Mouse (Mus musculus) neural tube, embryonic 14.5 days (tissue): ENCODE results near the gene Rhoj. TPM values are rescaled to one million over a fixed set of nuclear protein-coding genes. Genes with fewer than 3 reads are reported as not detected.

Source experiments
- ATAC-seq: fragments of 200-750 bp; cut with Nextera tagmentation; 2 replicates; pipeline ENCODE4 v1.8.0; 2017; ENCODE audit warnings: low read depth, mild to moderate bottlenecking, moderate TSS enrichment, moderate library complexity
- H3K27ac ChIP-seq: fragments of 300-500 bp; sonication (generic); 2 replicates; pipeline ENCODE4 v1.5.1; 2014; ENCODE audit warnings: low read depth, mild to moderate bottlenecking, control low read depth, low read length, moderate library complexity, mixed read lengths
- H3K27me3 ChIP-seq: fragments of 300-500 bp; sonication (generic); 2 replicates; pipeline ENCODE4 v1.6.1; 2014; ENCODE audit warnings: low read length; ENCODE audit not compliant: control insufficient read depth, insufficient read depth
- H3K36me3 ChIP-seq: fragments of 300-500 bp; sonication (generic); 2 replicates; pipeline ENCODE4 v1.6.1; 2014; ENCODE audit warnings: low read length, mixed read lengths; ENCODE audit not compliant: control insufficient read depth, insufficient read depth
- H3K4me1 ChIP-seq: fragments of 300-500 bp; sonication (generic); 2 replicates; pipeline ENCODE4 v1.6.1; 2014; ENCODE audit warnings: low read length; ENCODE audit not compliant: control insufficient read depth, insufficient read depth
- H3K4me2 ChIP-seq: fragments of 300-500 bp; sonication (generic); 2 replicates; pipeline ENCODE4 v1.6.1; 2014; ENCODE audit warnings: mild to moderate bottlenecking, low read depth, low read length, control low read depth
- H3K4me3 ChIP-seq: fragments of 300-500 bp; sonication (generic); 2 replicates; pipeline ENCODE4 v1.5.1; 2014; ENCODE audit warnings: low read depth, low read length, control low read depth, mixed read lengths
- H3K9ac ChIP-seq: fragments of 300-500 bp; sonication (generic); replicated peaks from 2 replicates; pipeline ENCODE4 v1.6.1; 2014; ENCODE audit warnings: low read depth, mild to moderate bottlenecking, control low read depth, low read length, mixed read lengths
- H3K9me3 ChIP-seq: fragments of 300-500 bp; sonication (generic); 2 replicates; pipeline ENCODE4 v1.6.1; 2016; ENCODE audit warnings: low read length; ENCODE audit not compliant: control insufficient read depth
- WGBS: fragments of 180-500 bp; shearing (Covaris S2); extraction: QIAGEN DNeasy Blood & Tissue Kit; methylation state at CpG from one replicate; pipeline ENCODE4 v1.1.7; 2014; 5-methylcytosine and 5-hydroxymethylcytosine counted together
- polyA plus RNA-seq: library from polyadenylated mRNA; unstranded; fragments of >200 nt; fragmentation: Nextera tagmentation; extraction: Ambion mirVana; gene quantifications from 2 replicates; pipeline ENCODE4 v1.2.1, GENCODE M21; 2014

Gene Rhoj
- polyA plus RNA-seq, 1 experiment from 2014 or later, result 9.1 TPM

- 88% methylated on average over 2 of the region's 2 CpGs for WGBS
- no peak for ATAC-seq
- no peaks in the 10 kb centered on the region for H3K9me3 ChIP-seq
Observed at GRCm38 (mm10) chr12:75369418-75369851, 61.3 kb downstream of the Rhoj start.

GRCm38 (mm10) chr12:75374437-75374836, 66.3 kb downstream of the Rhoj start:
- H3K27me3 ChIP-seq, result no peaks in the 10 kb centered on the region
- WGBS, result 93% methylated on average over 10 of the region's 10 CpGs
- H3K9ac ChIP-seq, result no peak overlapping the region
- H3K36me3 ChIP-seq, result no peaks in the 10 kb centered on the region
- H3K4me1 ChIP-seq, result no peaks in the 10 kb centered on the region
- no peak overlapping the region for H3K4me3 ChIP-seq
- no peaks in the 10 kb centered on the region for H3K9me3 ChIP-seq
- H3K27ac ChIP-seq, result no peak overlapping the region
- ATAC-seq, result no peak
- H3K4me2 ChIP-seq, result no peak overlapping the region

More at GRCm38 (mm10) chr12:75369418-75369851, 61.3 kb downstream of the Rhoj start:
- H3K9ac ChIP-seq, result no peak overlapping the region
- H3K27ac ChIP-seq, result no peak overlapping the region
- no peaks in the 10 kb centered on the region for H3K27me3 ChIP-seq
- no peak overlapping the region for H3K4me2 ChIP-seq
- no peak overlapping the region for H3K4me3 ChIP-seq
- H3K4me1 ChIP-seq, result no peaks in the 10 kb centered on the region
- H3K36me3 ChIP-seq, result no peaks in the 10 kb centered on the region

DNA sequence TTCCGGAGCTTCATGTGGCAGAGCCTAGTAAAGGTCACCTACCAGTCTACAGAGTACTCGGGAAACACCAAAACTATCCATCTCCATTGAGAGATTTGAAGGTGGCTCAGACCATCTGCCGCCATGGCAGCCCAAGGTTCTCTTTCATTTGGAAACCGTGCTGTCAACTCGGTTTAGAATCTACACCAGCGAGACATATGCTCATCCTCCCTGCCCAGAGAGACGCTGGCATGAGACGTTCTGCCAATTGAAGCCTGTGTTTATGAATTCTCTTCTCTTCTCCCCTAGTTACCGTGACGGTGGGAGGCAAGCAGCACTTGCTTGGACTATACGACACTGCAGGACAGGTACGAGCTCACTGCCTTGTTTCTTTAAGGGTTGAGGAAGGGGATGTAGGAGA, 66.9 kb downstream of the Rhoj start:
- H3K4me1 ChIP-seq, result no peaks in the 10 kb centered on the region
- no peak for ATAC-seq
- no peaks in the 10 kb centered on the region for H3K9me3 ChIP-seq
- H3K4me2 ChIP-seq, result no peak overlapping the region
- no peaks in the 10 kb centered on the region for H3K36me3 ChIP-seq
- no peak overlapping the region for H3K4me3 ChIP-seq
- H3K27me3 ChIP-seq, result no peaks in the 10 kb centered on the region
- no peak overlapping the region for H3K27ac ChIP-seq
- no peak overlapping the region for H3K9ac ChIP-seq
- 85% methylated on average over 12 of the region's 12 CpGs for WGBS

DNA sequence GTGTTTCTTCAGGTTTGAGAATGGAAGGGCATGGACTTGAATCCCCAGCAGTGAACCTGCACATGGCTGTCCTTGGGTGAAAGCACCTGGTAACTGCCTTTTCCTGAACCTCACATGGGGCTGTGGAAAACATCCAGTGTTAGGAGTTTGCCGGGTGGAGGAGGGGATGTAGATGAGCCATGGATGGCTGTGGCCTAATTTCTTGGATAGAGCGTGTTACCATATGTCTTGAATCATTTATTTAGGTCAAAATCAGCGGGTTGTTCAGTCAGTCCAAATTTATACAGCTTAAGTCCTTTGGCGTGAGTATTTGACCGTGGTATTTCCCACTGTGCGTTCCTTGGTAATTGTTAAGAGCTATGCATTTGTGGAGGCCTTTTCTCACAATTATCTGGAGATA, 68.0 kb downstream of the Rhoj start:
- H3K9ac ChIP-seq, result no peak overlapping the region
- 84% methylated on average over 6 of the region's 6 CpGs for WGBS
- ATAC-seq, result no peak
- H3K27ac ChIP-seq, result no peak overlapping the region
- no peak overlapping the region for H3K4me3 ChIP-seq
- H3K36me3 ChIP-seq, result no peaks in the 10 kb centered on the region
- H3K4me1 ChIP-seq, result no peaks in the 10 kb centered on the region
- H3K27me3 ChIP-seq, result no peaks in the 10 kb centered on the region
- no peak overlapping the region for H3K4me2 ChIP-seq
- no peaks in the 10 kb centered on the region for H3K9me3 ChIP-seq

DNA sequence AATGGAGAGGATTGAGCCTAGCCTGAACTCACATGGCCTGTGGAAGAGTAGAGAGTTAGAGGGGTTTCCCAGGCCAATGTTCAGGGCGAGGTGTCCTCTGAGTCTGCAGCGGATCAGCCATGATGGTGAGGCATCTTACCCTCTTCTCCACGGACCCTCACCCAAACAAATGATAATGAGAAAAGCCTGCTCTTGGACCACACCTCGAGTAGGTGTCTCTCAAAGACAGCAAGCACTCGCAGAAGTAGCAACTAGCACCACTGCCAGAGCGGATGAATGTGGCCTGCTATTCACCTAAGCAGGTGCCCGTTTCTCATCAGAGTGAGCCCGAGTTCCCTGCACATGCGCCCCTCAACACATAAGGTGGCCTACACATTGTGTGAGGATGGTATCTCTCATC, 78.6 kb downstream of the Rhoj start:
- H3K27ac ChIP-seq, result no peak overlapping the region
- no peaks in the 10 kb centered on the region for H3K27me3 ChIP-seq
- no peaks in the 10 kb centered on the region for H3K4me1 ChIP-seq
- H3K36me3 ChIP-seq, result no peaks in the 10 kb centered on the region
- 95% methylated on average over 9 of the region's 9 CpGs for WGBS
- ATAC-seq, result no peak
- no peak overlapping the region for H3K4me3 ChIP-seq
- no peak overlapping the region for H3K4me2 ChIP-seq
- H3K9ac ChIP-seq, result no peak overlapping the region
- H3K9me3 ChIP-seq, result no peaks in the 10 kb centered on the region

- H3K9me3 ChIP-seq, result no peaks in the 10 kb centered on the region
- H3K27ac ChIP-seq, result no peak overlapping the region
- no peak overlapping the region for H3K4me2 ChIP-seq
- no peaks in the 10 kb centered on the region for H3K36me3 ChIP-seq
- no peak overlapping the region for H3K9ac ChIP-seq
- WGBS, result 88% methylated on average over 8 of the region's 8 CpGs
- H3K4me1 ChIP-seq, result no peaks in the 10 kb centered on the region
- no peak for ATAC-seq
- no peak overlapping the region for H3K4me3 ChIP-seq
- no peaks in the 10 kb centered on the region for H3K27me3 ChIP-seq
Observed at GRCm38 (mm10) chr12:75387156-75387555, 79.0 kb downstream of the Rhoj start.

GRCm38 (mm10) chr12:75387846-75388245, 79.7 kb downstream of the Rhoj start:
- no peak for ATAC-seq
- Histone ChIP-seq H3K4me2 (no peak overlapping the region), H3K36me3 (no peaks in the 10 kb centered on the region), H3K9me3 (no peaks in the 10 kb centered on the region), H3K27ac (no peak overlapping the region), H3K27me3 (no peaks in the 10 kb centered on the region), H3K4me1 (no peaks in the 10 kb centered on the region), H3K9ac (no peak overlapping the region), H3K4me3 (no peak overlapping the region)
- WGBS, result 94% methylated on average over 15 of the region's 15 CpGs

DNA sequence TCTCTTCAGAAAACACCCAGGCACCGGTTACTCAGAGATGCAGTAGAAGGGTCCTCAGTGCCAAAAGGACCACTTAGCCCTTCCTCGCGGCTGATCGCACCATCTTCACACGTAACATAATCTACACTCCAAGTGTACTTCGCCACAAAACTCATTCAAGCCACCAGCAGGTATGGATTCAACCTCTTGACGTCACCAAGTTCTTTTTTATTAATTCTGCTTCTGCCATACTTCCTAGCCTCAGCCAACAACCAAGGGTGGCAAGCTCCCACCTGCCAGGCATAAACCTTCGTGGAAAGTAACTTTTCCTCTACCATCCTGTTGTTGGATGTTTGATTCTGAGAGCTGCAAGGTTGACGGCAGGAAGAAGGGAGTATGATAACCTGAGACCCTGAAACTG, 80.4 kb downstream of the Rhoj start:
- Histone ChIP-seq H3K4me1 (no peaks in the 10 kb centered on the region), H3K4me2 (no peak overlapping the region), H3K27me3 (no peaks in the 10 kb centered on the region), H3K36me3 (no peaks in the 10 kb centered on the region), H3K27ac (no peak overlapping the region), H3K9ac (no peak overlapping the region), H3K4me3 (no peak overlapping the region), H3K9me3 (no peaks in the 10 kb centered on the region)
- ATAC-seq, result no peak
- 93% methylated on average over 9 of the region's 9 CpGs for WGBS

DNA sequence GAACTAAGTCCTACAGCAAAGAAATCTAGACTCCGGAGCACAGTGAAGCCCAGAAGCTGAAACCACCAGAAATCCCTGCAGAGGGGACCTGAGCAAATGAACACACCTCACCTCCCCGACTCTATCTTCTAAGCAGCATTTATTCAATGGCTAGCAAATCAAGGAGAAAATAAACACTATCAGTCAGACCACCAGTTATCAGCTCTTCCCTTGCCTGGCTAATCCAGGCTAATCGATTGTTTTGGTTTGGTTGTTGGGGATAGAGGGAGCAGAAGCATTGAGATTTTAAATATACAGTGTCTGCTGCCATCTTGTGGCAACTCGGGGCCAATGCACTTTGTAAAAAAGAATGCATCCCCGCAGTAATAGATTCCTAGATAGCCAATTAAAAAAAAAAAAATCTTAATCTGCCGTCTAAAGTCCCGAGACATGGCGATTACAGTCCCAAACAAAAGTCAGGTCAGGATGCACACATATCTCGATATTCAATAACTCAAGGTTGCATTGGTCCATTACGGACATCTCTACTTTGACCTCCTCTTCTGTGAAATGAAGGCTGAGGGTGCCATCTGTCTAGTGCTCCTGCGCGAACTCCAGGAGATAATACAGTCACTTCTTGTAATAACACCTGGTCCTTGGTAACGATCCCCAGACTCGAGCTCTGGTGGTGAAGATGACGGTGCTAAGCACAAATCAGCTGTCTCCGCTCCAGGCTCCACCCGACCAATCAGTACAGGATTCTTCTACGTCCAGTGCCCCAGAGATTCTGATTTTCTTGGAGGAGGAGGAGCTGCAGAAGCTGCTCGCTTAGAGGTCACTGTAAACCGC, 81.4 kb downstream of the Rhoj start:
- Histone ChIP-seq H3K9me3 (no peaks in the 10 kb centered on the region), H3K27me3 (no peaks in the 10 kb centered on the region), H3K4me2 (peak overlapping the region; percentile 40), H3K4me3 (peak overlapping the region; percentile 12; the same call in 1 of the 2 replicates), H3K4me1 (no peaks in the 10 kb centered on the region), H3K27ac (no peak overlapping the region), H3K9ac (no peak overlapping the region), H3K36me3 (no peaks in the 10 kb centered on the region)
- peak; percentile 65; the same call in 1 of the 2 replicates for ATAC-seq
- 41% methylated on average over 20 of the region's 20 CpGs for WGBS
